Mouse (Mus musculus): ENCODE measurements around the gene Fads1. TPM values are rescaled to one million over a fixed set of nuclear protein-coding genes. Genes with fewer than 3 reads are reported as not detected.

Fads1 gene
- 22.7 and 28.9 TPM in 2 replicates for polyA plus RNA-seq (2012; ENCODE audit: low replicate concordance)

GRCm38 (mm10) chr19:10182670-10183298, at the start of gene Fads1:
TSS of gene Fads1 (plus strand) at chr19:10182888.

GRCm38 (mm10) chr19:10203848-10204615, 21.3 kb downstream of the Fads1 start, which contains the start of the genes Tmem258 and Fen1:
TSS of gene Tmem258 (plus strand) at chr19:10204014.
TSS of gene Fen1 (minus strand) at chr19:10204169.

GRCm38 (mm10) chr19:10240654-10241305, 58.1 kb downstream of the Fads1 start, which contains the start of gene Myrf:
TSS of gene Myrf (minus strand) at chr19:10240748.

Other genes starting within 250 kb of the Fads1 start
- 11,016 and 13,838 TPM in 2 replicates for gene Fth1, start 202.3 kb upstream of the Fads1 start, polyA plus RNA-seq (2012; ENCODE audit: low replicate concordance)
- gene Best1, start 181.3 kb upstream of the Fads1 start, polyA plus RNA-seq (2012; ENCODE audit: low replicate concordance), result not detected in 2 replicates
- 18.2 and 63.8 TPM in 2 replicates for gene Rab3il1, start 181.2 kb upstream of the Fads1 start, polyA plus RNA-seq (2012; ENCODE audit: low replicate concordance)
- gene Fads3, start 141.3 kb upstream of the Fads1 start, polyA plus RNA-seq (2012; ENCODE audit: low replicate concordance), result 9.5 and 27.9 TPM in 2 replicates
- 6.4 and 8.0 TPM in 2 replicates for gene Fads2, start 81.1 kb upstream of the Fads1 start, polyA plus RNA-seq (2012; ENCODE audit: low replicate concordance)
- gene Tmem258, start 21.1 kb downstream of the Fads1 start, polyA plus RNA-seq (2012; ENCODE audit: low replicate concordance), result 7.9 and 23.8 TPM in 2 replicates
- 8.9 and 33.0 TPM in 2 replicates for gene Fen1, start 21.3 kb downstream of the Fads1 start, polyA plus RNA-seq (2012; ENCODE audit: low replicate concordance)
- 0.21 TPM in 2 replicates for gene Myrf, start 57.9 kb downstream of the Fads1 start, polyA plus RNA-seq (2012; ENCODE audit: low replicate concordance)
- gene Dagla, start 122.0 kb downstream of the Fads1 start, polyA plus RNA-seq (2012; ENCODE audit: low replicate concordance), result 0.98 and 1.4 TPM in 2 replicates
- gene Syt7, start 206.2 kb downstream of the Fads1 start, polyA plus RNA-seq (2012; ENCODE audit: low replicate concordance), result 0.02 and 0.26 TPM in 2 replicates

All from hematopoietic multipotent progenitor cell, adult 10-12 weeks (in vitro differentiated cells).